Mouse (Mus musculus) naive thymus-derived CD4-positive, alpha-beta T cell, adult 5 months (primary cell): ENCODE data around the gene 2310030G06Rik. TPM values are rescaled to one million over a fixed set of nuclear protein-coding genes. Genes with fewer than 3 reads are reported as not detected.

Experiments used
- polyA plus RNA-seq: library from polyadenylated mRNA; unstranded; fragments of 100-300 nt; shearing (Covaris generic); gene quantifications from one replicate; pipeline ENCODE4 v1.2.1, GENCODE M21; 2017

The 2310030G06Rik gene
- polyA plus RNA-seq: not detected

DNA sequence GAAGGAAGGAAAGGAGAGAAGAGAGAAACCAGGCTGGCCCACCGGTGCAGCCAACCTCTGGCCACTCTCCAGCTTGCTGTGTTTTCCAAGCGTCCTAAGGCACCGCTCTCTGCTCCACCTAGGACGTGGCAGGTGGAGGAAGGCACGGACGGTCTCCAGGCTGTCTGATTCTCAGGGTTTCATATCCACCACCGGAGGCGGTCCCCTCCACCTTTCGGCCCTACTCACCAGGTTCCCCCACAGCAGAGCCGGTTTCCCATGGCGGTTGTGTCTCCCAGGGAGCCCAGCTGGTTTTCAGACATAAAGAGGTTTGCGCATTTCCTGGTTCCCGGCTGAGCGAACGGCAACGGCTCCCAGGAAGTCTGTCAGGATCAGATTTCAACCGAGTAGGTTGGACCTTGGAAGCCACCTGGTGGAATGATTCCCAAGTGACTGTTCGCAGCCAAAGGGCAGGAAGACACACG is at the start of gene 2310030G06Rik:
Gene 2310030G06Rik (minus strand): TSS at position 323 of the 464 bp plus-strand sequence.

DNA sequence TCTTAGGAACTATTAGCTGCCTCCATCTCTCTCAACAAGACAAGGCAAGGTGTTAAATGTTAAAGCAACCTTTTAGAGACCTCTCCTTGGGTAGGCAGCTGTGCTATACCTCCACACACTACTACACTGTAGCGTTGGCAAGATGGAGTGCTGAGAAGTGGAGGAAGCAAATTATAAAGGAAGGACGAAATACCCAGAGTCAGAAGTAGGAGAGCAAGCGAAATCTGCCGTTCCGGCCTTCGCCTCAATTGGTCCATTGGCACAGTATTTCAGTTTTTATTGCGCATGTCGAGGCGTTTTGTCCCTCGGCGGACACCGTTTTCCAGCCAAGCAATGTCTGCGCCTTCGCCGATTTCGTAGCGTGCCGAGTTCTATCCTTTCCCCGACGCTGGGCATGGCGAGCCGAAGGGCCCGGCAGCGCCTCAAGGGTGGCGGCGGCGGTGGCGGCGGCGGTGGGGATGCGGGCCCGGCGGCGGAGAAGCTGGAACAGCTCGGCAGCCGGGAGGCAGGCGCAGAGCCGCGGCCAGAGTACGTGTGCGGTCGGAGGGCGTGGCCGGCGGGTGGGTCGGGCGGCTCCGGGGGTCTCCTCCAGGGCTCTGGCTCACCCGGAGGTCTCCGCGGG is 28.8 kb upstream of the 2310030G06Rik start, which contains the start of the genes Alg9 and 1110032A03Rik:
Gene Alg9 (plus strand): TSS at position 29 of the 622 bp plus-strand sequence.
Gene 1110032A03Rik (minus strand): TSS at position 530 of the 622 bp plus-strand sequence.

DNA sequence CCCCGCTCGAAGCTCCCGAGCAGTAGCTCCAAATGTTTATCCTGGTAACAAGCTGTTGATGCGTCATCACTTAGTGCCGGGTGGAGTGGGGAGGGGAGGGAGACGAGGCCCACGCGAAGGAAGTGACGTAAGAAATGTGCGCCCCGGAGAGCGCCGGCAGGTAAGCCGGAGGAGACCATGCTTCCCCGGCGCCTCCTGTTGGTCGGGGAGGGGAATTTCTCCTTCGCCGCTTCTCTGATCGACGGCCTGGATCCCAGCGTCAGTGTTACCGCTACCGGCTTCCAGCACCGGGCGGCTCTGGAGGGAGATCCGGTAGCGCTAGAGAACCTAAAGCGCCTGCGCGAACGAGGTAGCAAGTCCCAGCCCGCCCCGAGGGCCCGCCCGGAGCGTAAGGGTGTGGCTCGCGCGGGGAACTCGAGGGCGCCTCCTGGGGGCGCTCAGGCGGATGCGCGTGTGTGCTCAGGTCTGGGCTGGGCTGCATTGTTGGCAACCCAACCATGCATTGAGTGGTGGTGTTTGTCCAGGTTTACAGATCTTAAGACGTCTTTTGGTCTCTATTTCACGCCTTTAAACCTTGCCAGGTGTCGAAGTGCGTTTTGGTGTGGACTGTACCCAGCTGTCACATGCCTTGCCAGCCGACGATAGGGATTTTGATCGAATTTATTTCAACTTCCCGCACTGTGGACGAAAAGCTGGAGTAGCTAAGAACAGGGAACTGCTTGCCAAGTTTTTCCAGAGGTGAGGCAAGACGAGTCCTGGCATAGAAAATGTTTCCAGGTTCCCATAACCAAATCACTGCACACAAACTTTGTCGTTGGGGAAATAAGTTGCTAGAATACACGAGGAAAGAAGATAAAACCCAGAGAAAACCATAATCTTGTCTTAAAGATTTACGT is 22.0 kb upstream of the 2310030G06Rik start, which contains the start of gene Fdxacb1:
Gene Fdxacb1 (plus strand): TSS at position 130 of the 896 bp plus-strand sequence.

DNA sequence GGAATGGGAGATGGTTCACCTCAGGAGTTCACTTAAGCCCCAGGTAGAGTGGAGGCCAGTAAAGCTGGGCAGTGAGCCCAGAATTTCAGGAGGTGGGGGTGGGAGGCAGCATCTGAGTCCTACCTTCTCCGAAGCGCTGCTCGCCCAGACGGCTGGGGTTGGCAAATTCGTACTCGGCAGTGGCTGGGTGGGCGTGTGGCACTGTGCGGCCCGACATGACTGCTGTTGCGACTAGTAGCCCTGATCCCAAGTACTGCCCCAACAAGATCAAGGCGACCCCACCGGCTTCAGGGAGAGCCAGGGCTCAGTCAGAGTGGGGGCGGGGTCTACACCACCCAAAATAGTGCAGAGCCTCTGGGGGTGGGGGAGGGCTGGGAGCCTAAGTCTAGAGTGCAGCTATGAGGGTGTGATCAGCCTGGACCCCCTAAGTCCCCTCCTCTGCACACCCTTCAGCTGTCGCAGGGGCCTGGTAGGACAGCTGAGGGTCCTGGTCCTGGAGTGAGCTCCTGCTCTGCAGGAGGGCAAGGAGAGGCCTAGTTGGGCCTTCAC is 5.8 kb upstream of the 2310030G06Rik start, which contains the start of gene Hspb2:
Gene Hspb2 (minus strand): TSS at position 301 of the 549 bp plus-strand sequence.

DNA sequence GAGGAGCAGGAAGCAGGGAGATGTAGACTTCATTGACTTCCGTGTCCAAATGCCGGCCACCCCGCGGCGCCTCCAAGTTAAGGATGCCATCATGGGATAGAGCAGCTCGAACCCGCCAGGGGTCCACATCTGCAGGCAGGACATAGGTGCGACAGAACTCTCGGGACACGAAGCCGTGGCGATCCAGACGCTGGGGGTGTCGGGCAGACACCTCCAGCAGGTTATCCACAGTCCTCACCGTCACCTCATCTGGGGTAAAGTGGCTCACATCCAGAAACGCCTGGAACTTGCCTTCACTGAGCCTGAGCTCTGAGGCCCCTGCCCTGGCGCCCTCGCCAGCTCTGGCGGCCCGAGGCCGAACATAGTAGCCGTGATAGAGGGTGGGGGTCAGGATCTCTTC is 5.0 kb upstream of the 2310030G06Rik start, which contains the start of gene Cryab:
Gene Cryab (plus strand): TSS at position 3 of the 400 bp plus-strand sequence.

DNA sequence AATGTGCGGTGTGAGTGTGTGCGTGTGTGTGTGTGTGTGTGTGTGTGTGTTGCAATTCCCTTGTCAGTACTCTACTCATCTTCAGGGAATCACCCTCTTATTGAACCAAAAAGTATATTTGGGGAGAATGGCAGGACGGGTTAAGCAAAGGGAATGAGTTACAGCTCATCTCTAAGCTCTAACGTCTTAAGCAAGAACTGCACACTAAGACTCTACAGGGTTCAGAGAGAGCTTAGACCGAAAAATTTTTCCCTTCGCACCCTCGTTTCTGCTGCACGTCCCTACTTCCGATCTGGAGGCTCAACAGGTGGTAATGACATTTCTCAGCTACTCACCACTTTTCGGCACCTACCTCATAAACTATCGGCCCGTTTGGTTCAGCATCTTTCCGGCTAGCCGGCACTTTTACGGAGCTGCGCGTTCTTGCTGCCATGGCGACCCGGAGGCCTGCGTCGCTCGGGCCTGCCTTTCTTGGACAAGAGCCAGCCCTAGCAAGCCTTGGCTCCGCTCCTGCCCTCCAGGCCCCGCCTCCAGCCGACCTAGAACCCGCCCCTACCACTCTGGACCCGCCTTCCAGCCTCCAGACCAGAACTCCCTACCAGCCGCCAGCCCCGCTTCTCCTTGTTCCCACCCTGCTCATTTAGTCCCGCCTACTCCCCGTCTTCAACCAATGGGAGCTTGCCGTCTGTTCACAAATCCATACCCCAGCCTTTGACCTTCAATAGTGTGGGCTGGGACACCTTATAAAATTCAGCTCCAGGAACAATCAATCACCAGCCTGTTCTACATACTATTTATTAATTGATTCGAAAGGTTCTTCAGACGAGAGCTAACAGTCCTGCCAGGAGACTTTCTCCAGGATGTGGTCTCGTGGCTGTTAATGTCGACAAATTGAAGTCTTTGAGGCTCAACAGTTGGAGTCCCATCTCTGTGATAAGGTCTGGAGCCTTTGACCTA is 7.1 kb downstream of the 2310030G06Rik start, which contains the start of gene Dixdc1:
Gene Dixdc1 (minus strand): TSS at position 604 of the 957 bp plus-strand sequence.

Other genes starting within 250 kb of the 2310030G06Rik start
- 67.3 TPM for gene Pts, start 217.8 kb downstream of the 2310030G06Rik start, polyA plus RNA-seq
- not detected for gene Il18, start 191.7 kb downstream of the 2310030G06Rik start, polyA plus RNA-seq
- not detected for gene Bco2, start 191.4 kb downstream of the 2310030G06Rik start, polyA plus RNA-seq
- not detected for gene Tex12, start 185.2 kb downstream of the 2310030G06Rik start, polyA plus RNA-seq
- gene Sdhd, start 142.7 kb downstream of the 2310030G06Rik start, polyA plus RNA-seq: 121 TPM
- 60.8 TPM for gene Timm8b, start 142.6 kb downstream of the 2310030G06Rik start, polyA plus RNA-seq
- 0.45 TPM for gene Pih1d2, start 129.2 kb downstream of the 2310030G06Rik start, polyA plus RNA-seq
- gene Nkapd1, start 129.1 kb downstream of the 2310030G06Rik start, polyA plus RNA-seq: 24.3 TPM
- gene Dlat, start 86.8 kb downstream of the 2310030G06Rik start, polyA plus RNA-seq: 37.1 TPM
- gene Dixdc1, start 7.0 kb downstream of the 2310030G06Rik start, polyA plus RNA-seq: not detected
- not detected for gene Cryab, start 4.8 kb upstream of the 2310030G06Rik start, polyA plus RNA-seq
- not detected for gene Hspb2, start 5.8 kb upstream of the 2310030G06Rik start, polyA plus RNA-seq
- 7.6 TPM for gene Fdxacb1, start 21.7 kb upstream of the 2310030G06Rik start, polyA plus RNA-seq
- 22.7 TPM for gene Alg9, start 28.5 kb upstream of the 2310030G06Rik start, polyA plus RNA-seq
- 8.6 TPM for gene 1110032A03Rik, start 29.0 kb upstream of the 2310030G06Rik start, polyA plus RNA-seq
- 98.5 TPM for gene Ppp2r1b, start 98.8 kb upstream of the 2310030G06Rik start, polyA plus RNA-seq